Mouse (Mus musculus) 3T3-L1 (cell line): ENCODE results near the gene Fbxw8.

Source experiments
- DNase-seq: peaks from one replicate; pipeline ENCODE4 v3.0.0-alpha.2; 2015; ENCODE audit warnings: low read depth, low spot score

The Fbxw8 gene

GRCm38 (mm10) chr5:118045385-118045784 lies 109.9 kb downstream of the Fbxw8 start:
- no peak for DNase-seq

- no peak for DNase-seq
Observed at GRCm38 (mm10) chr5:118044907-118045306, 110.4 kb downstream of the Fbxw8 start.

GRCm38 (mm10) chr5:118043761-118044160 lies 111.5 kb downstream of the Fbxw8 start:
- no peak for DNase-seq

GRCm38 (mm10) chr5:118042599-118042998 lies 112.7 kb downstream of the Fbxw8 start:
- DNase-seq, result no peak

GRCm38 (mm10) chr5:118039241-118039668 lies 116.0 kb downstream of the Fbxw8 start:
- DNase-seq, result no peak

GRCm38 (mm10) chr5:118037798-118038484 lies 117.3 kb downstream of the Fbxw8 start:
- DNase-seq, result peak; percentile 80

- peak; percentile 68 for DNase-seq
Observed at GRCm38 (mm10) chr5:118036888-118037797, 118.1 kb downstream of the Fbxw8 start.

- no peak for DNase-seq
Observed at GRCm38 (mm10) chr5:118035786-118036185, 119.5 kb downstream of the Fbxw8 start.

GRCm38 (mm10) chr5:118034632-118035031 lies 120.6 kb downstream of the Fbxw8 start:
- DNase-seq, result no peak

GRCm38 (mm10) chr5:118033740-118034139 lies 121.5 kb downstream of the Fbxw8 start:
- no peak for DNase-seq

- DNase-seq, result no peak
Observed at GRCm38 (mm10) chr5:118033328-118033727, 121.9 kb downstream of the Fbxw8 start.

- no peak for DNase-seq
Observed at GRCm38 (mm10) chr5:118031508-118031907, 123.8 kb downstream of the Fbxw8 start.

- no peak for DNase-seq
Observed at GRCm38 (mm10) chr5:118031059-118031458, 124.2 kb downstream of the Fbxw8 start.

GRCm38 (mm10) chr5:118030022-118030675 lies 125.1 kb downstream of the Fbxw8 start:
- DNase-seq, result no peak

GRCm38 (mm10) chr5:118029420-118029819 lies 125.8 kb downstream of the Fbxw8 start:
- peak; percentile 47 for DNase-seq

- no peak for DNase-seq
Observed at GRCm38 (mm10) chr5:118029035-118029408, 126.2 kb downstream of the Fbxw8 start.

GRCm38 (mm10) chr5:118028191-118029034 lies 126.9 kb downstream of the Fbxw8 start:
- no peak for DNase-seq

GRCm38 (mm10) chr5:118027698-118028190 lies 127.5 kb downstream of the Fbxw8 start, which contains the start of gene Tesc:
Tesc (plus strand) TSS chr5:118027743.
- DNase-seq, result no peak

GRCm38 (mm10) chr5:118027101-118027697 lies 128.1 kb downstream of the Fbxw8 start:
- no peak for DNase-seq

GRCm38 (mm10) chr5:118026343-118026742 lies 128.9 kb downstream of the Fbxw8 start:
- no peak for DNase-seq

- DNase-seq, result no peak
Observed at GRCm38 (mm10) chr5:118025880-118026279, 129.4 kb downstream of the Fbxw8 start.
